Mouse (Mus musculus) adrenal gland, adult 8-10 months (tissue): ENCODE results near the gene Plbd1. TPM values are rescaled to one million over a fixed set of nuclear protein-coding genes. Genes with fewer than 3 reads are reported as not detected.

Source experiments
- DNase-seq: peaks from one replicate; pipeline ENCODE4 v3.0.0; 2022
- total RNA-seq, 4 experiments: library from RNA; stranded (reverse); gene quantifications; 2 replicates each; pipeline ENCODE4 v1.2.4; 2022

Gene Plbd1
- total RNA-seq, 4 experiments from 2014 or later = 7.6 to 20.9 (median 15.8) TPM

DNA sequence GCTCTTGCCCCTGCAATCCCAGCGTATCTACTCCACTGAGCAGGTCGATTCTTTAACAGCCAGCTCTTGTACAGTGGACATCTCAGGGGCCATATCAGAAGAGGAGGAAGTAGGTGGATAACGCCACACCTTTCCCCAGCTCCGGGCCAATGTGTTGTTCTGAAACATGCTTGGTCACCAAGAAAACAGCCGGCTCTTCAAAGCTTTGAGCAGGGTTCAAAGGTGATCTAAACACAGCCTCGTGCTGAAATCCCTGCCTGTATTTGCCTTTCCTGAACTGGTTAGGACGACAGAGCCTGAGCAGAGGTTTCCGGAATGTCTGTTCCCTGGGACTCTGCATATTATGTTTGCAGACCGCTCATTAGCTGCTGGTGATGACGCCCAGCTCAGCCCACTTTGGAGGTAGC lies 14.3 kb downstream of the Plbd1 start:
- no peak for DNase-seq

DNA sequence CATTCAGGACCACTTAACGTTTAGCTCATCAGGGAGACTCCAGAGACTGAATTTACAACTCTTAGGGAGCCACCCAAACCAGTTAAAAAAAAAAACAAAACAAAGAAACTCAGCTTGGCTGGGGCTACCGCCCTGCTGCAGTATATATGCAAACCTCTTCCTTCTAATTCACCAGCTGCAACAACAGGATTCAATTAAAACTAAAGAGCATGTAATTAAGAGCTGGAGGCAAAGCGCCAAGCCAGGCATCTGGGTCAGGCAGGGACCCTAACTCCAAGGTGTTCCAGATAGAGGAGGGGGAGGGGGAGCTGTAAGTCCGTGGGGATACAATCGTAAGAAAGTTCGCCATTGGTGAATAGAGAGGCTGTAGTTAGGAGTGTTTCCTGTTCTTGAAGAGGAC lies 15.5 kb downstream of the Plbd1 start:
- no peak for DNase-seq

DNA sequence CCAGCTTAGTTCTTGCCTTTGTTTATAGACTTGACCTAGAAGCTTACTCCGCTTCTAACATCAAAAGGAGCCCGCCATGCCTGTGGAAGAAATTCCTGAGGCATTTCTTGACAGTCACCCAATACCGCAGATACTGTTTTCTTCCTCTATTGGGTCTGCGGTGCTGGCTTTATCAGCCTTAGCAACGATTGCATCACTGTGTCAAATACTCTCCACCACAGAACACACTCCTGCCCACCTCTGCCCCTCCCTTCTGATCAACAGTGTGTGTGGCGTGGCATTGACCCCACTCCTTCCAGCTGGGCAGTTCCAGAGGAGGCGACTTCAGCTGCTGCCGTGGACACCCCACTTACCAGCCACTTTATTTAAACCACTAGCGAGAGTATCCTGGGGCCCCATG lies 16.0 kb downstream of the Plbd1 start:
- no peak for DNase-seq

DNA sequence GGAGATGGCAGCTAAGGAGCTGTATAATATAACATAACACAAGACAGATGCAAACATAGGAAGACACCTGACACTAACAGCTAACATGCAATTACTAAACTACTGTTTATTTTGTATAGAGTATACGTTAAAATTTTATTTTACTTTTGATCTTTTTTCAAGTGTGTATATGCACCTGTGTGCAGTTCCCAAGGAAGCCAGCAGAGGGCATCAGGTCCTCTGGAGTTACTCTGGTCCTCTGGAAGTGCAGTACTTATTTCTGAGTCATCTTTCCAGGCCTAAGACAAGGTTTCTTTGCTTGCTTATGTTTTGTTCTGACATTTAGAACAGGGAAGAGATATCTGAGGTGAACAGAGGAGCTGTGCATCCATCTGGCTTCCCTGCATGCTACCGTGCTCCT lies 17.6 kb downstream of the Plbd1 start:
- no peak for DNase-seq

DNA sequence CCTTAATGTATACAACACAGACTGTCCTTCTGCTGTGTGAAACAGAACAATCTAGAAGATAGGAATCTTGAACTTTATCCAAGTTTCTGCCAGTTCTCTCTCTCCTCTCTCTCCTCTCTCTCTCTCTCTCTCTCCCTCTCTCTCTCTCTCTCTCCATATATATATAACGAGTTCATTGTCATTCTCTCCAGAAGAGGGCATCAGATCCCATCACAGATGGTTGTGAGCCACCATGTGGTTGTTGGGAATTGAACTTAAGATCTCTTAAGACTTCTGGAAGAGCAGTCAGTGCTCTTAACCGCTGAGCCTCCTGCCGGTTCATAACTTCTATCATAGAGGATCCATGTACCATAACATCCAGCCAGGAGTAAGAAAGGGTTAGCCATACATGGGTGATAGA lies 26.7 kb downstream of the Plbd1 start:
- no peak for DNase-seq

DNA sequence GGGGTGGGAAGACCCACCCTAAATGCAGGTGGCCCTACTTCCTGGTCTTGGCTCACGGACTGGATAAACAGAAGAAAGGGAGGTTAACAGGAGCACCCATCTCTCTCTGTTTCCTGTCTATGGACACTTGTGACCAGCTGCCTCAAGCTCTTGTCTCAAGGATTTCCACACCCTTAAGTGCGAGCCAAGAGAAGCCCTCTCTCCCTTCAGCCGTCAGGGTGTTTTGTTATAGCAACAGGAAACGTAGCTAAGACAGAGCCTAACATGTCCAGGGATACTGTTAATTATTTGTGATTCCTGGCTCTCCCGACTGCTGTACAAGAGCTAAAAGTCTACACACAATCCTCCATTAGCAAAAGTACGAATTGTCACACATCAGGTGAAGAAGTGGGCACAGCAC lies 28.0 kb downstream of the Plbd1 start:
- no peak for DNase-seq

DNA sequence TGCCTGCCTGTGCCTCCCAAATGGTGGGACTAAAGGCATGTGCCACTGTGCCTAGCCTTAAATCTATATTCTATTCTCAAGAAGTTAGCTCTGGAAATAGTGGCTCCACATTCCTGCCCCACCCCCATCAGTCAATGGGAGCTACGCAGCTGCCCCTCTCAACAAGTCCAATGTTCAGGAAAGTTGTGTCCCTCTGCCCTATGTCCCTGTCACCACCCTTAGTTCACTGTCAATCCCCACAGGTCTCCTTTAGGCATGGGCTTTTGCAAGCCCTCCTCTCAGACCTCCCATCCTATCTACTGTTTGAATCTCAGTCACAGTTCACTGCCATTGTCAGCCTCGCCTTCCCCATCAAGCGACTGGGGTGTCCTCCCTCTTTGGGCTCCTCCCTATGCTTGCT lies 28.6 kb downstream of the Plbd1 start:
- DNase-seq = no peak

DNA sequence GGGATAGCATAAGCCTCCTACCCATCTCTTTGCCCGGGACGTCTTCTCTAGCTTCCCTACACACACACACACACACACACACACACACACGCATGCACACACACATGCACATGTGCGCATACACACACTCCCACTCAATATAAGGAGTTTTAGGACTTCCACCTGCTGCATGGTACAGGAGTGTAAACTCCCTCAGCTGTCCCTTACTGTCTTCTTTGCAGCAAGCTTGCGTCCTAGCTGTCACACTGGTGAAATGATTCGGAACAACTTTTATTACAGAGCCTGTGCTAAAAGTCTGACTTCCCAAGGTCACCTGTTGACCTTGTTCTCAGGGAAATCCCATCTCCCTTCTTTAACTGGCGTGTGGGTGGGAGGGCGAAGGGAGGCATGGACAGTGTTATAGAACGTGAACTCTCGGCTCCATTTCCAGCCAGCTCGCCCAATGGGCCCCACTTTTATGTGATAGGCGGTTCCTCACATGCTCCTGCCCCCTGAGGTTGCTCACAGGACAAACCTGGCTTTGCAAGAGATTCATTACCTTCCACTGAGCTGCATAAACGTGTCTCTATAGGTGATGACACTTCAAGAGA lies 29.7 kb downstream of the Plbd1 start:
- no peak for DNase-seq

DNA sequence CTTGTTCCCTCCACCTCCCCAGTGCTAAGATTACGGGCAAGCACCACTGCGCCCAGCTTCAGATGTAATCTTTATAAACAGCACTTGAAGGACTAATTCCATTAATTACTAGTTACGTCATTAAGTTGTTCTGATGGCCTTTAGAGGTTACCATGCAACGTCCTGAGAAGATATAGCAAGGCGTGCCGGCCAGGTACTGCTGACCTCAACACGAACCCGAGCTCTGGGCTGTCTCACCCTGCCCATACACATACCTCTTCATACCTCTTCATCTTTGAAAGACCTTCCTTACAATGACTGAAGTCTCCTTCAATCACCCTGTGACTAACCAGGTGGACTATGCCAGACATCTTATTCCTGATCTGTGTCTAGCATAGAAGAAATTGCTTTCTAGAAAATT lies 30.2 kb downstream of the Plbd1 start:
- no peak for DNase-seq

DNA sequence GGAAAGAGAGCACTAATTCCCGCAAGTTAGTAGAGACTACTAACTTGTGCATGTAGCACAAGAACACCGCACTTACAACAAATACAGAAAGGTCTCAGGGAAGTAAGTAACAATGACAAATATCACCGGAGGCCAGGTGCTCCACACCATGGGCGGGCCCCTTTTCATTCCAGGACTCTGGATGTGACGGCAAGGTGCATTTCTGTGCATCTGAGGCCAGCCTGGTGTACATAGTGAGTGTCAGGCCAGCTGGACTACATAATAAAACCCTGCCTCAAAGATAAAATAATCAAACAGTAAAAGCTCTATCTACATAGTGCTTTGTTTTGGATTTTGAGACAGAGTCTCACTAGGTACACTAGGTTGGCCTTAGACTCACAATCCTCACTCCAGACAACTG lies 32.1 kb downstream of the Plbd1 start:
- no peak for DNase-seq

DNA sequence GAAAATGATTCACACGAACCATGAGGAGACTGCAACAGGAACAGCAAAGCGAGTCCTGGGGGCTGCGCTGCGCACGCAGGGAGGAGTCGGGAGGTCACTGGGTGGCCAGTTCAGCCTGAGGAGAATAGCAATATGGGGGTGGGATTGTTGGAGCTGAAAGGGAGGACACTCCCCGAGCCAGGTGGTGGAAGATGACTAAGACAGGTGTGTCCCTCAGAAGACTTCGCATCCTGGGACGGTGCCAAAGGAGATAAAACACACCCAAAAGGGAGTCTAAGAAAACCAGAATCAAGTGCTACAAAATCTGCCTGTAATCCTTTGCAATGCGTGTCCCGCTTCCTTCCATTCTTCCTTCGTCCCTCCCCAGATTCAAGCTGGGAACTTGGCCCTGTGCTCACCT lies 36.3 kb downstream of the Plbd1 start:
- DNase-seq = no peak

DNA sequence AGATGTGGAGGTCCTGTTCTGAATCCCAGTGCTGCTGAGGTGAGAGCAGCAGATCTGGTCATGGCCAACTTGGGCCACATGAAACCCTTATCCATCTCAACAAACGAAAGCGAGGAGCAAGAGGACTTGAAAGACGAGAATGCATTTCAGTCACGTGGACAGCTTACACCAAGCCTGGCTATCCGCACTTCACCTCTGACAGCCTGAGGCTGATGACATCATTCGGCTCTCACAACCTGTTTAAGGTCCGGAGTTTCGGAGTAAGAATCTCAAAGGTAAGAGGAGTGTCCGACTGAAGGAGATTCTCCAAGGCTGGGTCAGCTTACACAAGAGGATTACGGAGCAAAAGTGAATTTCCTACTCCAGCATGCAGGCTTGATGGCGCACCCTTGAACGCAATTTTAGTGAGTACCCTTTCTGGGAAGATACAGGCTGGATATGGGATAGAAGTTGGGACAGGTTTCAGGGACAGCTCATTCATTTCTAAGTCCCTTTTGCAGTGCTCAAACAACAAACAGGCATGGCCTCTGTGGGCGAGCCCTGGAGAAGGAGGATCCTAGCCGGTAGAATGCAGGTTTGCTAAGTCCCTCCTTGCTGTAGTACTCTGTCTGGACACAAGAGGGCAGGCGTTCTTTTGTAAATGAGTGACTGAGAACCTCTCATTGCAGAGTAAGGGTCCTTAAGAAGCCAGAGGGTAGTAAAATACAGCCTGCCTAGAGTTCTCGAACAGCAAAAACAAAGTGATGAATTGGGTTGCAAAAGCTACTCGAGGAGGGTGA lies 41.2 kb downstream of the Plbd1 start:
- DNase-seq = peak; percentile 50

DNA sequence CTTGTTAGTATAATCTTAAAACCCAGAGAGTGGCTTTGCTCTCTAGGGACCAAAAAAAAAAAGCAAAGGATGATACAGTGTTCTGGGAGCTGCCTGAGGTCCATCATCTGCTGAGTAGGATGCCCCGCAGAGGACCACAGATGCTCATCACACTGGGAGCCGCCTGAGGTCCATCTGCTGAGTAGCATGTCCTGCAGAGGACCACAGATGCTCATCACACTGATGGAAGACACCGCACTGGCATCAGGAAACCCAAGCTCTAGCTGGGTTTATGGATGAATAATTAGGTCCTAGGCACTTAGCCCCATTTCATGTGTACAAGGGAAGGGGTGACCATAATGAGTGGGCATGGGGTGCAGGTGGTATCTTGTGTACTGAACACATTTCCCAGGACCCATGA lies 47.6 kb downstream of the Plbd1 start:
- no peak for DNase-seq

DNA sequence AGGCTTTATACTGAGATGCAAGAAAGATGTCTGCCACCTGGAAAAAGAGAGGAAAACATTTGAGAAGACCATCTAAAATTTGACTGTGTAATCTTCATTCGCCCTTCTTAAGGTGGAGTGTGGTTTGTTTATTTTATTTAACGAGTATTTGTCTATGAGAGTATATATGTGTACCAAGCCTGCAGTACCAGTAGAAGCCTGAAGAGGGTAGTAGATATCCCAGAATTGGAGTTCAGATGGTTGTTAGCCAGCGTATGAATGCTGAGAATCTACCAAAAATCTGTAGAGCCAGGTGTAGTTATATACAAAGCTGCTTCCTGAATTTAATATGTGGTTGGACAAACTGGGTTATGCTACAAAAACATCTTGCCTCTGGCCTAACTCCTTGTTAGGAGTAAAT lies 49.4 kb downstream of the Plbd1 start:
- DNase-seq = no peak

DNA sequence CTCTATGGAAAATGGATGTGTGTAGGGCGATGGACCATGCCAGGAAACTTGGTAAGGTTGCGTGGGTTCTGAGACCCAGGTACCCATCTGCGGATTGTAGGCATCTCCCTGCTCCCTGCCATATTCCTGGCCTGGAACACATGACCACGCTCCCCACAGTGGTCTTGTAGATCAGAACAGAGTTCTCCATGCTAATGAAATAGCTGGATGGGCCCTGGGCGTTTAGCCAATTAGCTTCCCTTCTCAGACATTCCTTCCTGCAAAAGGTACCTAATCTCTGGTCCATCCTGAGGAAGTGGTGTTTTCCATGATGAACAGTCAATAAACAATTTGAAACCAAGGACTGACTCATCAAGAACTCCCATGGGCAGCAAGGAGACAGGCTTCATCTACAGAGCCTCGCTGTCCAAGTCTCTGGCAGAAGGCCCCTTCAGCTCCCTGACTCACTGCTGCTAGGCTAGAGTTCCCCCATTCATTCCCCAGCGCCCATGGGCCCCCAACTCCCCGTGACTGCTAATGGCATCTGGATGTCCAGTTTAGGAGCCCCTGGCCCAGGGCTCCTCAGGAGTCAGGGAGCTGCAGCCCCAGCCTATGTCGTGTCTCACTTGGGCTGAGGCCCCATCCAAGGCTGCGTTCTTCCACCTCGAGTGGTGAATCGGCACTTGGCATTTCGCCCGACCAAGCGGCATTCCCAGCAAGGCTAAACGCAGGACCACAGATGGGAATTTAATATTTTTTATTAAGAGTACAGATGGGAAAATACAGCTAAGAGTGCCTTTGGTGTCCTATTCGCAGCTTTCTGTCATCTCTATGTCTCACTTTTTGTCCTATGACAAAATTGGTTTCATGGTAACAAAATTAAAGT lies 50.1 kb downstream of the Plbd1 start:
- DNase-seq = peak; percentile 19

DNA sequence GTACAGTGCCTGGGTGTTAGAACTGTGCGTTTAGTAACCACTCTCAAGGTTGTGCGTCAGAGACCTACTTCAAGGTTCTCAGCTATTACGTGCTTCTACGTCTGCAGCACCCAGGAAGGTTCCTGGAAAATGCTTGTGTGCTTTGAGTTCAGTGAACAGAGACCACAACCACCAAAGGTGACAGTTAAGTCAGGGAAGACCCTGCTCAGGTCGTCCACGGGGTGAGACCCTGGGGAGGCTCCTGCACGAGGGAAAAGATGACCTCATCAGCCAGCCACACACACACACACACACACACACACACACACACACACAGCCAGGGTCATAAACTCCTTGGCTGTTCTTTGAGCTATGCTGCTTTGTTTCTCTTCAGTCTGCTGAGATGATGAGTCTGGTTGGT lies 59.1 kb downstream of the Plbd1 start:
- DNase-seq = no peak

DNA sequence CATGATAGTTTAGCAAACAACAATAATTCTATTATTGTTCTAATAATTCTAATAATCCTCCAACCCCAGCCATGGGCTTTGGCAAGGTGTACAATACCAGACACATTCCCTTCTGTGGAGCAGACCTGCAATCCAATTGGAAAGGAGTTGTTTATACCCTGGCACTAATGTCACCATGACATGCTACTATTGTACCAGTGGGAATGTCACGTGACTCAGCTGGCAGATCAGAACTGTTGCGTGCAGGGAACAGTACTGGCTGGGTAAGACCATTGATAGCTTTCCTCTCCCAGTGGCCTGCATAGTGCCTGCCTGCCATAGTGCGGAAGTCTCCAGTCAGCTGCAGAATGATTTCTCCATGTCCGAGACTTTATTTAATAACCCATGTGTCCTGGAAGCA lies 67.2 kb downstream of the Plbd1 start:
- DNase-seq = no peak

DNA sequence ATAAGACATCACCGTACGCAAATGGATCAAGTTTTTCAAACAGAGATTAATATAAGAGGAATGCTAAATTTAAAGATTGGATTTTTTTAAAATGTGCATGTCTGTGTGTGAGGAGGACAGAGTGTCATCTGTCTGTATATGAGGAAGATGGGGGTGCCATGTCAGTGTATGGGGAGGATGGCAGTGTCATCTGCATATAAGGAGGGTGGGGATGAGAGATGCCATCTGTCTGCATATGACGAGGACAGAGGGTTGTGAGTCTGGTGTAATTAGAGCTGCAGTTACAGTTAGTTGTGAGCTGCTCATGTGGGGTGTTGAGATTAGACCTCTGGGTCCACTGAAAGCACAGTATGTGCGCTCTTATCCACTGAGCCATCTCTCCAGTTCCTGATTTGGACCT lies 71.0 kb downstream of the Plbd1 start:
- DNase-seq = no peak

DNA sequence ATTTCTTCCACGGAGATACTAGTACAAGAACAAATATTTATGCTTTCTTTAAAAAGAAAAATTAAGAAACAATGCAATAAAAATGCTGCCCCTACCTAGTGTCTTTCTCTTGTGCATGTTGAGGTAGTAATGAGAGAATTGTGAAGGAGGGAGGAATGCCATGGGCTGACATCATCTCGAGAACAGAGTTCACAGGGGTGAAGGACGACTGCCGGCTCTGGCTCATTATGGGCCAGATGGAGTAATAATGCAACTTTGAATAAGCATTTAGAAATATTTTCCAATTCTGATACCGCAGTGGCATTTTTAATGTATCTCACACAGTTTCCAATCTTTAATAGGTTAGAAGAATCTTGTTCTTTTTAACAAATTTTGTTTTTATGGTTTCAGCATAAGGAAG lies 95.7 kb downstream of the Plbd1 start:
- DNase-seq = no peak
